Mouse (Mus musculus): ENCODE measurements around the gene Exosc5.

Gene Exosc5

GRCm38 (mm10) chr7:25637099-25637498 is 21.9 kb upstream of the Exosc5 start:
- DNase-seq: no peak

GRCm38 (mm10) chr7:25639754-25640153 is 19.2 kb upstream of the Exosc5 start:
- DNase-seq: no peak

GRCm38 (mm10) chr7:25644136-25644535 is 14.8 kb upstream of the Exosc5 start:
- no peak for DNase-seq

GRCm38 (mm10) chr7:25644631-25645030 is 14.3 kb upstream of the Exosc5 start:
- no peak for DNase-seq

GRCm38 (mm10) chr7:25645074-25645473 is 13.9 kb upstream of the Exosc5 start:
- DNase-seq: peak; percentile 37 to 42

GRCm38 (mm10) chr7:25647574-25648123 is 11.3 kb upstream of the Exosc5 start:
- no peak for DNase-seq

GRCm38 (mm10) chr7:25649839-25650238 is 9.1 kb upstream of the Exosc5 start:
- DNase-seq: no peak

GRCm38 (mm10) chr7:25651281-25651680 is 7.7 kb upstream of the Exosc5 start:
- DNase-seq: no peak

GRCm38 (mm10) chr7:25652244-25652759 is 6.7 kb upstream of the Exosc5 start:
- no peak for DNase-seq

- peak; percentile 82 to 83 for DNase-seq
Measured at GRCm38 (mm10) chr7:25655601-25656428, 3.1 kb upstream of the Exosc5 start.

GRCm38 (mm10) chr7:25657785-25658184 is 1.2 kb upstream of the Exosc5 start:
- peak in 1 of 2 experiments; percentile 52 for DNase-seq

GRCm38 (mm10) chr7:25666381-25666780 is 7.4 kb downstream of the Exosc5 start:
- DNase-seq: no peak

DNA sequence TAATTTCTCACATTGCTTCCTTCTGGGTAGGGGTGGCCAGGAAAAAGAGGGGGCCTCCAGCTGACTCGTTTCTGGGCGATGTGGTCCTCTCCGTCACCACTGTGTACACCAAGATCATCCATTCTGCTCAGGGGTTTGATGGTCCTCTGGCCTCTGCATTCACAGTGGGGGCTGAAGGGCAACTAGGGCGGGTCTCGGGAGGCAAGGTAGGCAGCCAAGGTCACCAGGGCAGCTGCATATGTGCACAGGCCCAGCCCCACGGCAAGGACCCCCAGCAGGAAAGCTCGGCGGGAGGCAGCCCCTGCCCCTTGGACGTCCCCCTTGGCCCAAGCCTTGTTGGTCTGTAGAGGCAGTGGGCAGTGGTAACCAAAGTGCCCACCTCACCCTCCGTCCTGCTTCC is 10.2 kb downstream of the Exosc5 start:
- no peak for DNase-seq

- no peak for DNase-seq
Measured at GRCm38 (mm10) chr7:25669631-25670030, 10.7 kb downstream of the Exosc5 start.

GRCm38 (mm10) chr7:25670096-25670495 is 11.1 kb downstream of the Exosc5 start:
- DNase-seq: no peak

DNA sequence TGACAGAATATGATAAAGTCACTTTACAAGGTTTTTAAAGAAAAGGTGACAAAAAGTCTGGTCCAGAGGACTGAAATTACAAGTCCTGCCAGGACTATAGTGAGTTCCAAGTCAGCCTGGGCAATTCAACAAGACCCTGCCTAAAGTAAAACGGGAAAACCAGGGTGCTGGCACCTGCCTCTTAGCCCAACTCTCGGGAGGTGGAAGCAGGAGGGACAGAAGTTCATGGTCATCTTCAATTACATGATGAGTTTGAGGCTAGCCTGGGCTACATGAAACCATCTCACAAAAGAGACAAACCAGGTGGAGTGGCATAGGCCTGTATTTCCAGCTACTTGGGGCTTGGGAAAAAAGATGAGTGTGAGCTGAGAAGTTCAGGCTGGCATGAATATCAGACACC is 12.7 kb downstream of the Exosc5 start:
- no peak for DNase-seq

GRCm38 (mm10) chr7:25672442-25672841 is 13.5 kb downstream of the Exosc5 start:
- no peak for DNase-seq

GRCm38 (mm10) chr7:25674297-25674696 is 15.3 kb downstream of the Exosc5 start:
- DNase-seq: no peak

GRCm38 (mm10) chr7:25674719-25675300 is 15.8 kb downstream of the Exosc5 start, which contains the start of gene Tmem91:
Tmem91 (minus strand) TSS chr7:25675166.
- no peak for DNase-seq

- DNase-seq: no peak
Measured at GRCm38 (mm10) chr7:25675405-25675804, 16.4 kb downstream of the Exosc5 start.

DNA sequence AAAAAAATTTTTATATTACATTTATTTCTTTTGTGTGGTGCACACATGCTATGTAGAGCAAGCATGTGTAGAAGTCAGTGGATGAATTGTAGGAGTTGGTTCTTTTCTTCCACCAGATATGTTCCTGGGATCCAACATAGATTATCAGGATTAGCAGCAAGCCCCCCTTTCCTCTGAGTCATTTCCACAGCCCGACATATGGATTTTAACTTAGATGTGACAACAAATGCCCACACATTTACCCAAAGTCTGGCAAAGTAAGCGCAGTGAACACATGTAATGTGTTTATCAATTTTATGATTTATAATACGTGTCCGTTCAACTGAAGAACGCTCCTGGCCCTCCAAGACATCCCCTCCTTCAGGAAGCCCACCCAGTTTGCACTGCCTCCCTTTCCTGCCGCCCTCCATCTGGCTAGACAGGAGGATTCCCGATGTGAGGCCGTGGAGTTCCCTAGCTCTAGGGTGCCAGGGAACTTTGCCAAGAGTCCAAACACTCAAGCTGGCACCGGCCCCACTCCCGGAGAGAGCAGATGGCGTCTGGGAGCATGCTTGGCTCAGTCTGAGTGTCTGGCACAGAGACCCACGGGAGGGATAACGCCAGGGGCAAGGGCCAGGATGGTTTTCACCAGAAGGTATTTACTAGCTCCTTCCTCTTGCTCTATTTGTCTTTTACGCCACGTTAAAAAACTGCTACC is 17.3 kb downstream of the Exosc5 start:
- peak; percentile 94 to 95 for DNase-seq

- DNase-seq: no peak
Measured at GRCm38 (mm10) chr7:25677013-25677412, 18.0 kb downstream of the Exosc5 start.

- peak in 1 of 2 experiments; percentile 46 for DNase-seq
Measured at GRCm38 (mm10) chr7:25679971-25680370, 21.0 kb downstream of the Exosc5 start.

Data from kidney, postnatal 36 days (tissue).